Mouse (Mus musculus): ENCODE measurements around the gene Sigmar1. TPM values are rescaled to one million over a fixed set of nuclear protein-coding genes. Genes with fewer than 3 reads are reported as not detected.

The Sigmar1 gene
- polyA plus RNA-seq, 1 experiment from 2014 or later, result 87.4 TPM

GRCm38 (mm10) chr4:41715596-41715995 lies 40.4 kb downstream of the Sigmar1 start:
- no peak overlapping the region for H3K4me3 ChIP-seq (replicated peaks)
- H3K36me3 ChIP-seq, result peaks cover 67% of the 10 kb centered on the region
- H3K4me1 ChIP-seq, result peaks cover 26% of the 10 kb centered on the region
- H3K27me3 ChIP-seq, result no peaks in the 10 kb centered on the region
- 82% methylated on average over 5 of the region's 5 CpGs for WGBS
- no peak overlapping the region for H3K9ac ChIP-seq
- no peak for ATAC-seq (replicated peaks; ENCODE audit: low FRiP score)
- H3K4me2 ChIP-seq, result no peak overlapping the region
- no peak overlapping the region for H3K27ac ChIP-seq
- H3K9me3 ChIP-seq (replicated peaks), result no peaks in the 10 kb centered on the region

DNA sequence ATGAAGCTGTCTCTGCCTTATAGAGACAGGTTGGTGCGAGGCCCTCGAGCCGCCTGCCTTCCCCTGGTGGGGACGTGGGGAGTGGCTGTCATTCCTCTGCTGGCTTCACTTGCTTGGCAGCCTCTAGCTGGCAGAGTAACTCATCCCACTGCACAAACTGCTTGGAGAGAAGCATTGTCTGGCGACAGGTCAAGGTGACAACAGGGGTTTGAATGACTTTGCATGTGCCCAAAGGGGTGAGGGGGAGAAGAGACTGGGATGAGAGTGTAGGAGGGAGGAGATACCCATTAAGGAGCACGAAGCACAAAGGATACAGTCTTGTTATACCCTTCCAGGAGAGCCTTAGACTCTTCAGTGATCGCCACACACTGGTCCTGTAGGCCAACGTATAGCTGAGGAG lies 40.9 kb downstream of the Sigmar1 start:
- Histone ChIP-seq H3K4me1 (peaks cover 26% of the 10 kb centered on the region), H3K9ac (no peak overlapping the region), H3K4me3 (replicated peaks) (no peak overlapping the region), H3K27me3 (no peaks in the 10 kb centered on the region), H3K9me3 (replicated peaks) (no peaks in the 10 kb centered on the region), H3K4me2 (no peak overlapping the region), H3K27ac (no peak overlapping the region), H3K36me3 (peaks cover 63% of the 10 kb centered on the region)
- no peak for ATAC-seq (replicated peaks; ENCODE audit: low FRiP score)
- WGBS, result 72% methylated on average over 8 of the region's 8 CpGs

GRCm38 (mm10) chr4:41714276-41714675 lies 41.7 kb downstream of the Sigmar1 start:
- ATAC-seq (replicated peaks; ENCODE audit: low FRiP score), result no peak
- H3K4me3 ChIP-seq (replicated peaks), result peak overlapping the region; percentile 73

GRCm38 (mm10) chr4:41713197-41714067 lies 42.5 kb downstream of the Sigmar1 start, which contains the start of gene Rpp25l:
Rpp25l (minus strand) TSS chr4:41713534.
- H3K9ac ChIP-seq, result peak within 1 kb of the TSS; percentile 90

More at GRCm38 (mm10) chr4:41714276-41714675, 41.7 kb downstream of the Sigmar1 start:
- 0 out of 2 replicates have a peak overlapping the region, but pooled peaks have one; percentile 73 for H3K27ac ChIP-seq
- no peaks in the 10 kb centered on the region for H3K9me3 ChIP-seq (replicated peaks)
- H3K36me3 ChIP-seq, result peaks cover 55% of the 10 kb centered on the region
- no peak overlapping the region for H3K9ac ChIP-seq
- peaks cover 26% of the 10 kb centered on the region for H3K4me1 ChIP-seq
- 16% methylated on average over 8 of the region's 8 CpGs for WGBS
- H3K4me2 ChIP-seq, result peak overlapping the region; percentile 91
- H3K27me3 ChIP-seq, result no peaks in the 10 kb centered on the region

GRCm38 (mm10) chr4:41712421-41713196 lies 43.3 kb downstream of the Sigmar1 start:
- ATAC-seq (replicated peaks; ENCODE audit: low FRiP score), result peak; percentile 17
- H3K4me1 ChIP-seq, result peaks cover 33% of the 10 kb centered on the region
- WGBS, result 39% methylated on average over 31 of the region's 31 CpGs
- peak overlapping the region; percentile 91 for H3K4me2 ChIP-seq
- no peaks in the 10 kb centered on the region for H3K27me3 ChIP-seq
- peaks cover 39% of the 10 kb centered on the region for H3K36me3 ChIP-seq
- H3K27ac ChIP-seq, result peak overlapping the region; percentile 73; the same call in 1 of the 2 replicates
- H3K4me3 ChIP-seq (replicated peaks), result peak overlapping the region; percentile 73
- H3K9ac ChIP-seq, result peak overlapping the region; percentile 90
- no peaks in the 10 kb centered on the region for H3K9me3 ChIP-seq (replicated peaks)

More at GRCm38 (mm10) chr4:41713197-41714067, 42.5 kb downstream of the Sigmar1 start, which contains the start of gene Rpp25l:
- H3K27ac ChIP-seq, result peak within 1 kb of the TSS; percentile 73
- no peaks in the 10 kb centered on the region for H3K27me3 ChIP-seq
- under 1% methylated on average over 61 of the region's 61 CpGs for WGBS
- peak within 1 kb of the TSS; percentile 91 for H3K4me2 ChIP-seq
- peaks cover 47% of the 10 kb centered on the region for H3K36me3 ChIP-seq
- ATAC-seq (replicated peaks; ENCODE audit: low FRiP score), result peak; percentile 80
- peak within 1 kb of the TSS; percentile 73 for H3K4me3 ChIP-seq (replicated peaks)
- peaks cover 26% of the 10 kb centered on the region for H3K4me1 ChIP-seq
- no peaks in the 10 kb centered on the region for H3K9me3 ChIP-seq (replicated peaks)

DNA sequence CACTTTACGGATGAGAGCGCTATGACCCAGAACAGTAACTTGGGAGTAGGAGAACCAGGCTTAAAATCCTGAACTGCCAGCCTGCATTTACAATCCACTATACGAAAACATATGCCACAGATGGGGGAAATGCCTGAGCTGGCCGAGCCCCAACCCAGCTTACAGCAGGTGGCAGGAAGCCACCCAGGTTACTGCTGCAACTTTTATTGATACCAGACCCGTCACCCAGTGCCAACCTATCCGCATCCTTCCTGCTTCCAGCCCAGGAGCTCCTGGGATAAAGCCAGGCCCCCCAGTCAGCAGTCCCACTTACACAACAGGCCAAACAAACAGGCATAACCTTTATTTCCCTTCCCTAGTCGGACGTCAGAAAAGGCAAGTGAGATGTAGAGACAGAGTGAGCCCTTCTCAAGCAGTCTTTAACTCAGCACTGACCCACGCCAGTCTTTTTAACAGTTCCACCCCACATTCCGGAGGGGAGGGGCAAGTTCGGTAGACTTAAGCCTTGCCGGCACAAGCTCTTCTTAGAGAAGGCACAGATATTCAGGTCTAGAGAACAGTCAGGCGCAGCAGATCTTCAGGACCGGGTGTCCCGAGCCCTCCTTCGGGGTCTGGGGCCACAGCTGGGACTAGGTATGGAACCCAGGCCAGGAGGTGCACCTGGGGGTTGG lies 44.1 kb downstream of the Sigmar1 start:
- peaks cover 39% of the 10 kb centered on the region for H3K4me1 ChIP-seq
- H3K27ac ChIP-seq, result no peak overlapping the region
- H3K9ac ChIP-seq, result peak overlapping the region; percentile 90
- H3K27me3 ChIP-seq, result no peaks in the 10 kb centered on the region
- 80% methylated on average over 16 of the region's 16 CpGs for WGBS
- H3K36me3 ChIP-seq, result peaks cover 32% of the 10 kb centered on the region
- H3K4me3 ChIP-seq (replicated peaks), result peak overlapping the region; percentile 73
- H3K9me3 ChIP-seq (replicated peaks), result no peaks in the 10 kb centered on the region
- no peak for ATAC-seq (replicated peaks; ENCODE audit: low FRiP score)
- peak overlapping the region; percentile 91 for H3K4me2 ChIP-seq

DNA sequence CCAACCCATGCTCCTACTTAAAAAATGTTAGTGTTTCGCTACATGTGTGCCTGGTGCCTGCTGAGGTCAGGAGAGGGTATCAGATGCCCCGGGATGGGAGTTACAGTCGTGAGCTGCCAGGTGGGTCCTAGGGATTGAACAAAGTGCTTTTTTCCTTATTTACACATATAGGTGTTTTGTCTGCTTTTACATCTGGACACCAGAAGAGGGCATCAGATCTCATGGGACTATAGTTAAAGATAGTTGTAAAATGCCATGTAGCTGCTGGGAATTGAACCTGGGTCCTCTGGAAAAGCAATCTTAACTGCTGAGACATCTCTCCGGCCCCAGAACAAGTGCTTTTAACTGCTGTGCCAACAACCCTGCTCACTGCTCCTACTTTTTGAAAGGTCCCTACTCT lies 45.7 kb downstream of the Sigmar1 start:
- Histone ChIP-seq H3K4me1 (peaks cover 46% of the 10 kb centered on the region), H3K4me3 (replicated peaks) (no peak overlapping the region), H3K4me2 (no peak overlapping the region), H3K9me3 (replicated peaks) (no peaks in the 10 kb centered on the region), H3K36me3 (peaks cover 20% of the 10 kb centered on the region), H3K27ac (no peak overlapping the region), H3K27me3 (peaks cover 12% of the 10 kb centered on the region), H3K9ac (no peak overlapping the region)
- ATAC-seq (replicated peaks; ENCODE audit: low FRiP score), result no peak
- WGBS, result 72% methylated on average over 4 of the region's 4 CpGs

- H3K4me1 ChIP-seq, result peaks cover 46% of the 10 kb centered on the region
- no peak for ATAC-seq (replicated peaks; ENCODE audit: low FRiP score)
- H3K9ac ChIP-seq, result no peak overlapping the region
- no peak overlapping the region for H3K27ac ChIP-seq
- no peak overlapping the region for H3K4me3 ChIP-seq (replicated peaks)
- no peaks in the 10 kb centered on the region for H3K9me3 ChIP-seq (replicated peaks)
- H3K4me2 ChIP-seq, result no peak overlapping the region
- H3K36me3 ChIP-seq, result peaks cover 15% of the 10 kb centered on the region
- H3K27me3 ChIP-seq, result peaks cover 22% of the 10 kb centered on the region
- WGBS, result 36% methylated on average over 8 of the region's 8 CpGs
Observed at GRCm38 (mm10) chr4:41708192-41708745, 47.7 kb downstream of the Sigmar1 start.

DNA sequence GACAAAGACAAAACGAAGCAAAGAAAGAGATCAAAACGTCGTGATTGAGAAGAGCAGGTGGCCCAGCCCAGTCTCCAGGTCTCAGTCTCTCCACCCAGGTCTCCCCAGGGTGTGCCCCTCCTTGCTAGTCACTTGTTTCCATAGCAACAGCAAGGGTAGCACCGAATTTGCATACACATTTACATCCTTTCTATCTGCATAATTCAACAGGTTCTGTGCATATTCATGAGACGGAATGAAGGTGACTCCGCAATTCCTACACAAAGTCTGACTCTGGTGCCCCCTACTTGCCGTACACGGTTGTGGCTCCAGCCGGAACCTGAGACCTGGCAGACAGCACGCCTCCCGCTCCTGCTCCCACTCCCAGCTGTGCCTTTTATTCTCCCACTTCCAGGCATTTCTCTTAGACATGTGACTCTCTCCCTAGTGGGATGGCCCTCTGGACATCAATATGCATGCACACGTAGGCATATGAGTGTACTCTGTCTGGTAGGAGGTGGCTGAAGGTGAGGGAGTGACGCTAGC lies 48.9 kb downstream of the Sigmar1 start:
- 2% methylated on average over 13 of the region's 13 CpGs for WGBS
- H3K9me3 ChIP-seq (replicated peaks), result no peaks in the 10 kb centered on the region
- H3K4me3 ChIP-seq (replicated peaks), result no peak overlapping the region
- H3K27ac ChIP-seq, result no peak overlapping the region
- H3K4me2 ChIP-seq, result peak overlapping the region; percentile 37
- ATAC-seq (replicated peaks; ENCODE audit: low FRiP score), result peak; percentile 71
- H3K27me3 ChIP-seq, result peaks cover 22% of the 10 kb centered on the region
- peaks cover 38% of the 10 kb centered on the region for H3K4me1 ChIP-seq
- no peak overlapping the region for H3K9ac ChIP-seq
- peaks cover 15% of the 10 kb centered on the region for H3K36me3 ChIP-seq

- Histone ChIP-seq H3K4me1 (peaks cover 29% of the 10 kb centered on the region), H3K27me3 (peaks cover 22% of the 10 kb centered on the region), H3K4me3 (replicated peaks) (no peak overlapping the region), H3K36me3 (peaks cover 7% of the 10 kb centered on the region), H3K27ac (no peak overlapping the region), H3K9me3 (replicated peaks) (no peaks in the 10 kb centered on the region), H3K9ac (no peak overlapping the region), H3K4me2 (no peak overlapping the region)
- ATAC-seq (replicated peaks; ENCODE audit: low FRiP score), result no peak
- 62% methylated on average over 19 of the region's 19 CpGs for WGBS
Observed at GRCm38 (mm10) chr4:41705922-41706754, 49.8 kb downstream of the Sigmar1 start.

Data from kidney, embryonic 15.5 days (tissue).